Mouse (Mus musculus) spleen, adult 2 months (tissue): ENCODE measurements at regions not wholly inside any gene's neighbourhood (a gene's known extent, or its start where the extent isn't known, plus 50 kb on each side); places are given as distances from the start of the nearest gene placed in this dataset.
"Not testable (repeated sequence)": the region's sequence is repeated elsewhere in the genome, so short reads cannot be mapped to it uniquely, and the experiment has no call there.

ENCODE experiments used
- DNase-seq, 2 experiments: peaks; one replicate each; pipeline versions ENCODE4 v3.0.0 to v3.0.0-alpha.2; 2012 to 2021; ENCODE audit warnings: low spot score in 2 of 2, low read depth in 1 of 2
- H3K27ac ChIP-seq: fragments of 200-500 bp; 2 replicates; pipeline ENCODE4 v1.5.1; 2012; ENCODE audit warnings: low read length, inconsistent platforms; ENCODE audit not compliant: insufficient read depth
- H3K27me3 ChIP-seq: fragments of 200-500 bp; 2 replicates; pipeline ENCODE4 v1.6.1; 2012; ENCODE audit warnings: mild to moderate bottlenecking, moderate library complexity, low read length, inconsistent platforms; ENCODE audit not compliant: control insufficient read depth, insufficient read depth
- H3K36me3 ChIP-seq: fragments of 200-500 bp; 2 replicates; pipeline ENCODE4 v1.6.1; 2012; ENCODE audit warnings: mild to moderate bottlenecking, low read length, inconsistent platforms; ENCODE audit not compliant: control insufficient read depth, insufficient read depth
- H3K4me1 ChIP-seq: fragments of 200-500 bp; 2 replicates; pipeline ENCODE4 v1.6.1; 2011; ENCODE audit warnings: inconsistent platforms; ENCODE audit not compliant: control insufficient read depth, insufficient read depth, insufficient read length
- H3K4me3 ChIP-seq: fragments of 200-500 bp; 2 replicates; pipeline ENCODE4 v1.5.1; 2011; ENCODE audit warnings: mild to moderate bottlenecking, inconsistent platforms; ENCODE audit not compliant: insufficient read depth, insufficient read length; ENCODE audit errors: extremely low read depth
- CTCF ChIP-seq: fragments of 200-500 bp; IDR thresholded peaks from 2 replicates; pipeline ENCODE4 v1.5.1; 2011; ENCODE audit warnings: mild to moderate bottlenecking, inconsistent platforms; ENCODE audit not compliant: insufficient read depth, insufficient read length, insufficient replicate concordance; ENCODE audit errors: extremely low read depth
- POLR2A ChIP-seq: fragments of 200-500 bp; IDR thresholded peaks from 2 replicates; pipeline ENCODE4 v1.6.1; 2011; ENCODE audit warnings: low read depth, low read length, inconsistent platforms
- WGBS: fragments of 180-500 bp; shearing (Covaris S2); methylation state at CpG from one replicate; pipeline ENCODE4 v1.1.7; 2018; 5-methylcytosine and 5-hydroxymethylcytosine counted together

- WGBS: 65% methylated on average over 5 of the region's 5 CpGs
- TF ChIP-seq CTCF: no peak
- TF ChIP-seq POLR2A: no peak
Measured at GRCm38 (mm10) chr13:81008864-81009766, 125.9 kb downstream of the Arrdc3 start.

GRCm38 (mm10) chr13:81013953-81014352 lies 130.8 kb downstream of the Arrdc3 start:
- no peak for DNase-seq
- no peaks in the 10 kb centered on the region for H3K4me1 ChIP-seq
- no peak overlapping the region for H3K4me3 ChIP-seq
- TF ChIP-seq POLR2A: no peak
- no peak for TF ChIP-seq CTCF
- H3K36me3 ChIP-seq: no peaks in the 10 kb centered on the region
- H3K27me3 ChIP-seq: no peaks in the 10 kb centered on the region
- no peak overlapping the region for H3K27ac ChIP-seq
- WGBS: 94% methylated on average over 1 of the region's 1 CpGs

More at GRCm38 (mm10) chr13:81008864-81009766, 125.9 kb downstream of the Arrdc3 start:
- H3K4me3 ChIP-seq: no peak overlapping the region
- no peak overlapping the region for H3K27ac ChIP-seq
- no peak for DNase-seq
- H3K27me3 ChIP-seq: no peaks in the 10 kb centered on the region
- no peaks in the 10 kb centered on the region for H3K4me1 ChIP-seq
- no peaks in the 10 kb centered on the region for H3K36me3 ChIP-seq

GRCm38 (mm10) chr13:81020106-81020747 lies 137.0 kb downstream of the Arrdc3 start:
- Histone ChIP-seq H3K36me3 (no peaks in the 10 kb centered on the region), H3K27ac (no peak overlapping the region), H3K4me1 (no peaks in the 10 kb centered on the region), H3K4me3 (no peak overlapping the region), H3K27me3 (no peaks in the 10 kb centered on the region)
- DNase-seq: no peak
- WGBS: 88% methylated on average over 3 of the region's 3 CpGs
- no peak for TF ChIP-seq POLR2A
- no peak for TF ChIP-seq CTCF

DNA sequence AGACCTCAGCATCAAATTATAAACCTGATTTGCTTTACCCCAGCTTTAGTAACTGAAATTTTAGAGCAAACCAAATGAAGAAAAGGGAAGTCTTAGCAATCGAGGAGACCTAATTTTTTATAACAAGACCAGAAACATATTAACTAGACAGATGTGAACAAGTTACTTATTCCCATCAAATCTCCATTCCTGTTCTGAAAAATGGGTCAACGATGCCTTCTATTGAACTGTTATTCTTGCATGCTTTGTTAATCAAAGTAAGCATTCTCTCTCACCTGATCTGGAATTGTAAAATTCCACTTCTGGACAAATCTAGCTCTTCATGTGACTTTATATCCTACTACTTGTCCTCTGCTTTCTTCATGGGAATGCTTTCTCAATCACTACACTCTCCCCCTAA lies 137.6 kb downstream of the Arrdc3 start:
- H3K4me3 ChIP-seq: no peak overlapping the region
- 83% methylated on average over 2 of the region's 2 CpGs for WGBS
- DNase-seq: no peak
- no peaks in the 10 kb centered on the region for H3K36me3 ChIP-seq
- no peaks in the 10 kb centered on the region for H3K27me3 ChIP-seq
- H3K27ac ChIP-seq: no peak overlapping the region
- H3K4me1 ChIP-seq: no peaks in the 10 kb centered on the region
- TF ChIP-seq CTCF (no peak), POLR2A (no peak)

DNA sequence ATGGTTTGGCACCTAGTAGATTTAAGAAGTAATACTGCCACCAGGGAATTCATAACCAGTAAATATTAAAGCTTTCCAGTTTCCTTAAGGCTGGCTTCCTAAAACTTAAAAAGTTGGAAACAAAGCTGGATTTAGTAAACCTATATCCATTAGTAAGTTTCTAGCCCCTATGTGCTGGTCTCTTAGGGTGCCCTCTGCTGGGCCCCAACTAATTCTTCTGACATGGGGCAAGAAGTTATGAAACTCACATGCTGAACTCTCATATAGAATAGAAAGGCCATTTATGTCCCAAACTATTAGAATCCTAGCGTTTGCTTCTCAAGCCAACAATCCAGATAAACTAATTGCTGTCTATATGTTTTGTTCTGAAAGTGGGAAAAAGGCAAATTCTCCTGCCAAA lies 139.2 kb downstream of the Arrdc3 start:
- Histone ChIP-seq H3K36me3 (no peaks in the 10 kb centered on the region), H3K27me3 (no peaks in the 10 kb centered on the region), H3K4me3 (no peak overlapping the region), H3K27ac (no peak overlapping the region), H3K4me1 (no peaks in the 10 kb centered on the region)
- no peak for DNase-seq
- TF ChIP-seq CTCF (no peak), POLR2A (no peak)
- 85% methylated on average over 1 of the region's 1 CpGs for WGBS

- DNase-seq, H3K4me1 ChIP-seq, H3K36me3 ChIP-seq, H3K27me3 ChIP-seq, H3K27ac ChIP-seq, H3K4me3 ChIP-seq: not testable (repeated sequence)
- WGBS: 86% methylated on average over 14 of the region's 14 CpGs
Measured at GRCm38 (mm10) chr13:81025241-81025760, 142.1 kb downstream of the Arrdc3 start.

- Histone ChIP-seq H3K36me3 (no peaks in the 10 kb centered on the region), H3K4me3 (no peak overlapping the region), H3K27ac (no peak overlapping the region), H3K27me3 (no peaks in the 10 kb centered on the region), H3K4me1 (no peaks in the 10 kb centered on the region)
- no peak for DNase-seq
- TF ChIP-seq CTCF (no peak), POLR2A (no peak)
- WGBS: 99% methylated on average over 1 of the region's 1 CpGs
Measured at GRCm38 (mm10) chr13:81037316-81037715, 154.1 kb downstream of the Arrdc3 start.
